Mouse (Mus musculus) ES-E14 (cell line): Measurements from ENCODE around the gene Igsf8.

Experiments used
- CHD2 ChIP-seq: IDR thresholded peaks from 2 replicates; pipeline ENCODE4 v1.6.1; 2014; ENCODE audit warnings: mild to moderate bottlenecking, low read depth, low read length, inconsistent platforms
- HCFC1 ChIP-seq: IDR thresholded peaks from 2 replicates; pipeline ENCODE4 v1.6.1; 2012; ENCODE audit warnings: low read length, inconsistent platforms, borderline replicate concordance; ENCODE audit not compliant: insufficient read depth
- MAFK ChIP-seq: IDR thresholded peaks from 2 replicates; pipeline ENCODE4 v1.6.1; 2014; ENCODE audit warnings: mild to moderate bottlenecking, low read depth, low read length, inconsistent platforms; ENCODE audit not compliant: insufficient read depth

DNA sequence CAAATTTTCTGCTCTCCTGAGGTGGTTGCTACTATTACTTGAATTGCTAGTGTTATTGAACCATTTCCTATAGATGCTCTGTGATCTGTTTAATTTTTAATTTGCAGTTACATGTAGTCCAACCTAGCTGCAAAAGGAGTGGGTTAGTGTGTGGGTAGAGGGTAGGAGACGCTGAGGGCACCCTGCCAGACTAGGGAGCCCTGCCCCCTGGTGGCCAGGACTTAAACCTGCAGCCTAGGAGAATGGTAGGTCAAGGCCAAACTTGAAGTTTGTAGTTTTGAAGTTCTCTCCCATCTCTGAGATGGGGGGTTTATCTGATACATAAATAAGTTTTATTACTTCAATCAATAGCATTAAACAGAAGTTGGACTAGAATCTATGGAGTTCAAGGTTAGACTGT, 96.1 kb downstream of the Igsf8 start:
- no peak for TF ChIP-seq HCFC1
- no peak for TF ChIP-seq MAFK
- TF ChIP-seq CHD2: no peak
